Mouse (Mus musculus) ES-Bruce4 (cell line): ENCODE results near the gene Meltf. TPM values are rescaled to one million over a fixed set of nuclear protein-coding genes. Genes with fewer than 3 reads are reported as not detected.

Experiments used
- H3K27ac ChIP-seq: 2 replicates; pipeline ENCODE4 v1.5.1; 2012; ENCODE audit warnings: low read length, inconsistent platforms; ENCODE audit not compliant: insufficient read depth
- H3K27me3 ChIP-seq: 2 replicates; pipeline ENCODE4 v1.6.1; 2012; ENCODE audit warnings: mild to moderate bottlenecking, low read length, inconsistent platforms; ENCODE audit not compliant: control insufficient read depth, poor library complexity, insufficient read depth, severe bottlenecking
- H3K36me3 ChIP-seq: 2 replicates; pipeline ENCODE4 v1.6.1; 2012; ENCODE audit warnings: inconsistent platforms, mild to moderate bottlenecking, low read length, moderate library complexity; ENCODE audit not compliant: control insufficient read depth, poor library complexity, insufficient read depth, severe bottlenecking
- H3K4me1 ChIP-seq: one replicate; pipeline ENCODE4 v1.8.1; 2011; ENCODE audit warnings: low read length; ENCODE audit not compliant: control insufficient read depth, insufficient read depth
- H3K4me3 ChIP-seq: 2 replicates; pipeline ENCODE4 v1.5.1; 2011; ENCODE audit warnings: low read depth, mild to moderate bottlenecking, low read length
- H3K9ac ChIP-seq: 2 replicates; pipeline ENCODE4 v1.6.1; 2012; ENCODE audit warnings: low read depth, mild to moderate bottlenecking, inconsistent platforms; ENCODE audit not compliant: poor library complexity, severe bottlenecking
- H3K9me3 ChIP-seq: replicated peaks from 2 replicates; pipeline ENCODE4 v1.6.1; 2012; ENCODE audit warnings: mild to moderate bottlenecking, low read length, inconsistent platforms; ENCODE audit not compliant: control insufficient read depth, poor library complexity, insufficient read depth, severe bottlenecking
- CTCF ChIP-seq: IDR thresholded peaks from one replicate; pipeline ENCODE4 v1.8.1; 2011; ENCODE audit warnings: low read depth, low read length
- EP300 ChIP-seq: IDR thresholded peaks from 2 replicates; pipeline ENCODE4 v1.6.1; 2011; ENCODE audit warnings: low read depth, low read length; ENCODE audit not compliant: insufficient read depth
- POLR2A ChIP-seq: IDR thresholded peaks from one replicate; pipeline ENCODE4 v1.8.1; 2011; ENCODE audit warnings: low read length; ENCODE audit not compliant: insufficient read depth
- polyA plus RNA-seq: library from polyadenylated mRNA; stranded (reverse); fragments of >200 nt; gene quantifications from 2 replicates; pipeline ENCODE4 v1.2.4, GENCODE M21; 2011; ENCODE audit warnings: low read depth; ENCODE audit not compliant: missing spikeins, insufficient read depth, insufficient read length

The Meltf gene
- polyA plus RNA-seq, 1 experiment: not detected

DNA sequence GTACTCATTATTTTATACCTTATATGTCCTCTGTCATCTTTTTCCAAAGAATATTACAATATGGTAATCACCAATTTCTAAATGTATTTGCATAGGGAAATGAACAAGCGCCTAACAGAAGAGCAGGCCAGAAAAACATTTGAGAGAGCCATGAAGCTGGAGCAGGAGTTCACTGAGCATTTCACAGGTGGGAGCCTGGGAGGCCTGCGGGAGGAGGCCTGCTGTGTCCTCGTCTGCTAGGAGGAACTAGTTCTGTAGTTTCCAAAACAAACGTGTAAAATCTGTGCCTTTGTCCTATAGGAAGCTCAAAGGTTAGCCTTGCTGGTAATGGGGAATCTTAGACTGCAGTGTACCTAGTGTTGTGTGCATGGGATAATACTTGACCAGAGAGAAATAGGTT lies 10.9 kb upstream of the Meltf start:
- Histone ChIP-seq H3K36me3 (peaks cover 14% of the 10 kb centered on the region), H3K4me1 (no peaks in the 10 kb centered on the region), H3K27me3 (no peaks in the 10 kb centered on the region), H3K4me3 (no peak overlapping the region), H3K9ac (no peak overlapping the region), H3K9me3 (no peaks in the 10 kb centered on the region), H3K27ac (no peak overlapping the region)
- TF ChIP-seq EP300: no peak

GRCm38 (mm10) chr16:31873721-31874120 lies 4.9 kb upstream of the Meltf start:
- H3K4me3 ChIP-seq: no peak overlapping the region
- H3K9me3 ChIP-seq: no peaks in the 10 kb centered on the region
- TF ChIP-seq POLR2A: no peak
- no peaks in the 10 kb centered on the region for H3K27me3 ChIP-seq
- no peaks in the 10 kb centered on the region for H3K4me1 ChIP-seq
- no peak overlapping the region for H3K9ac ChIP-seq
- H3K27ac ChIP-seq: no peak overlapping the region
- 0 out of 2 replicates have a peak, but pooled peaks cover 1% of the 10 kb centered on the region for H3K36me3 ChIP-seq

GRCm38 (mm10) chr16:31875391-31875790 lies 3.2 kb upstream of the Meltf start:
- H3K36me3 ChIP-seq: no peaks in the 10 kb centered on the region
- no peaks in the 10 kb centered on the region for H3K27me3 ChIP-seq
- H3K9ac ChIP-seq: no peak overlapping the region
- H3K4me1 ChIP-seq: no peaks in the 10 kb centered on the region
- H3K27ac ChIP-seq: no peak overlapping the region
- no peak overlapping the region for H3K4me3 ChIP-seq
- H3K9me3 ChIP-seq: no peaks in the 10 kb centered on the region
- TF ChIP-seq POLR2A: no peak
- TF ChIP-seq CTCF: no peak
- no peak for TF ChIP-seq EP300

DNA sequence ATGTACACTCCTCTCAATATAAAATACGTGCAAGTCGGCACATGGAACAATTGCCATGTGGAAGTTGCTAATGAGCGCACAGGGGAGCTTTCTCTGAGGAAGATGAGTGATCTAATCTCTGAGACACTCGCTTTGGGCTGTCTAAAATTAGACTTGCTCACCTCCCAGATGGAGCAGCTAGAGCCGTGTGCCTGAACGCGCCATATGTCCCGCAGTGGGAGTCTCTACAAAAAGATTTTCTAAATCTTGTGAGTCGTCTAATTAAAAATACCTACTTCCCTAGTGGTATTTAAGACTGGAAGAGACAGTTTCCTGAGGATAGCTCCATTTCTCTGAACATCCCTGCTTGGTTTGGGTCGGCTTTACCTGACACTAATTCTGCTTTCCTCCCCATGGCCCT lies 2.2 kb upstream of the Meltf start:
- TF ChIP-seq EP300 (no peak), CTCF (no peak), POLR2A (no peak)
- Histone ChIP-seq H3K27me3 (no peaks in the 10 kb centered on the region), H3K4me3 (no peak overlapping the region)

GRCm38 (mm10) chr16:31878052-31878451 lies 558 bp upstream of the Meltf start:
- H3K4me3 ChIP-seq: no peak overlapping the region
- H3K9me3 ChIP-seq: no peaks in the 10 kb centered on the region
- no peak for TF ChIP-seq EP300
- TF ChIP-seq POLR2A: no peak
- TF ChIP-seq CTCF: no peak
- no peak overlapping the region for H3K9ac ChIP-seq
- no peaks in the 10 kb centered on the region for H3K27me3 ChIP-seq
- no peaks in the 10 kb centered on the region for H3K4me1 ChIP-seq
- H3K36me3 ChIP-seq: no peaks in the 10 kb centered on the region
- H3K27ac ChIP-seq: no peak overlapping the region

More for the DNA sequence above, 2.2 kb upstream of the Meltf start:
- Histone ChIP-seq H3K9ac (no peak overlapping the region), H3K9me3 (no peaks in the 10 kb centered on the region), H3K36me3 (no peaks in the 10 kb centered on the region), H3K4me1 (no peaks in the 10 kb centered on the region), H3K27ac (no peak overlapping the region)

GRCm38 (mm10) chr16:31880146-31880840 lies 1.7 kb downstream of the Meltf start:
- Histone ChIP-seq H3K36me3 (no peaks in the 10 kb centered on the region), H3K9ac (no peak overlapping the region), H3K4me3 (no peak overlapping the region), H3K4me1 (peaks cover 2% of the 10 kb centered on the region), H3K9me3 (no peaks in the 10 kb centered on the region), H3K27ac (no peak overlapping the region), H3K27me3 (no peaks in the 10 kb centered on the region)
- TF ChIP-seq EP300: no peak
- TF ChIP-seq CTCF: no peak
- no peak for TF ChIP-seq POLR2A
